Mouse (Mus musculus) induced T-regulatory cell, adult 2 months (primary cell): ENCODE measurements around the gene Spp2.
A peak's percentile ranks its signal among the peaks of the same experiment; 100 is the strongest.

Source experiments
- DNase-seq: peaks from one replicate; pipeline ENCODE4 v3.0.0-alpha.2; 2012; ENCODE audit warnings: low read depth

Spp2 gene

GRCm38 (mm10) chr1:88406807-88407198 lies at the start of gene Spp2:
TSS of gene Spp2 (plus strand) at chr1:88406961.
- no peak for DNase-seq

GRCm38 (mm10) chr1:88357458-88358090 lies 49.2 kb upstream of the Spp2 start:
- peak; percentile 73 for DNase-seq

- no peak for DNase-seq
These were observed 48.6 kb upstream of the Spp2 start for GRCm38 (mm10) chr1:88358102-88358654.

- DNase-seq: no peak
These were observed 45.7 kb upstream of the Spp2 start for GRCm38 (mm10) chr1:88361085-88361484.

- DNase-seq: no peak
These were observed 39.7 kb upstream of the Spp2 start for GRCm38 (mm10) chr1:88366881-88367644.

- no peak for DNase-seq
These were observed 28.3 kb upstream of the Spp2 start for GRCm38 (mm10) chr1:88378446-88378845.

- DNase-seq: no peak
These were observed 15.1 kb upstream of the Spp2 start for GRCm38 (mm10) chr1:88391632-88392031.

- no peak for DNase-seq
These were observed 13.4 kb upstream of the Spp2 start for GRCm38 (mm10) chr1:88393321-88393720.

GRCm38 (mm10) chr1:88403378-88403777 lies 3.4 kb upstream of the Spp2 start:
- DNase-seq: no peak

GRCm38 (mm10) chr1:88406078-88406806 lies 519 bp upstream of the Spp2 start:
- DNase-seq: no peak

GRCm38 (mm10) chr1:88408340-88408739 lies 1.6 kb downstream of the Spp2 start:
- DNase-seq: no peak

GRCm38 (mm10) chr1:88412013-88412412 lies 5.3 kb downstream of the Spp2 start:
- no peak for DNase-seq

- no peak for DNase-seq
These were observed 12.2 kb downstream of the Spp2 start for GRCm38 (mm10) chr1:88418943-88419342.

GRCm38 (mm10) chr1:88422045-88422444 lies 15.3 kb downstream of the Spp2 start:
- DNase-seq: no peak

- no peak for DNase-seq
These were observed 16.2 kb downstream of the Spp2 start for GRCm38 (mm10) chr1:88422846-88423395.

GRCm38 (mm10) chr1:88424602-88425252 lies 18.0 kb downstream of the Spp2 start:
- peak; percentile 88 for DNase-seq

- no peak for DNase-seq
These were observed 21.4 kb downstream of the Spp2 start for GRCm38 (mm10) chr1:88427987-88428741.

- DNase-seq: no peak
These were observed 22.7 kb downstream of the Spp2 start for GRCm38 (mm10) chr1:88429413-88429812.

GRCm38 (mm10) chr1:88431262-88431661 lies 24.5 kb downstream of the Spp2 start:
- no peak for DNase-seq

- DNase-seq: no peak
These were observed 25.8 kb downstream of the Spp2 start for GRCm38 (mm10) chr1:88432601-88433000.
